Mouse (Mus musculus): ENCODE data around the gene Oaf.

The Oaf gene

GRCm38 (mm10) chr9:43242432-43242831 is 2.7 kb upstream of the Oaf start:
- DNase-seq, result no peak

- no peak for DNase-seq
These were observed 2.3 kb upstream of the Oaf start for GRCm38 (mm10) chr9:43241970-43242369.

- DNase-seq, result no peak
These were observed 1.6 kb upstream of the Oaf start for GRCm38 (mm10) chr9:43241291-43241690.

- DNase-seq, result no peak
These were observed 836 bp upstream of the Oaf start for GRCm38 (mm10) chr9:43240594-43240900.

- no peak for DNase-seq
These were observed 823 bp downstream of the Oaf start for GRCm38 (mm10) chr9:43238631-43239545.

GRCm38 (mm10) chr9:43238167-43238566 is 1.5 kb downstream of the Oaf start:
- no peak for DNase-seq

GRCm38 (mm10) chr9:43237111-43237775 is 2.5 kb downstream of the Oaf start:
- DNase-seq, result no peak

- no peak for DNase-seq
These were observed 3.1 kb downstream of the Oaf start for GRCm38 (mm10) chr9:43236576-43236975.

- no peak for DNase-seq
These were observed 3.6 kb downstream of the Oaf start for GRCm38 (mm10) chr9:43236106-43236505.

GRCm38 (mm10) chr9:43235336-43235735 is 4.4 kb downstream of the Oaf start:
- DNase-seq, result no peak

GRCm38 (mm10) chr9:43234496-43234895 is 5.2 kb downstream of the Oaf start:
- no peak for DNase-seq

GRCm38 (mm10) chr9:43233515-43233914 is 6.2 kb downstream of the Oaf start:
- DNase-seq, result no peak

GRCm38 (mm10) chr9:43233044-43233443 is 6.7 kb downstream of the Oaf start:
- no peak for DNase-seq

GRCm38 (mm10) chr9:43232286-43232685 is 7.4 kb downstream of the Oaf start:
- DNase-seq, result no peak

- no peak for DNase-seq
These were observed 7.9 kb downstream of the Oaf start for GRCm38 (mm10) chr9:43231805-43232204.

- no peak for DNase-seq
These were observed 8.8 kb downstream of the Oaf start for GRCm38 (mm10) chr9:43230886-43231285.

- no peak for DNase-seq
These were observed 9.7 kb downstream of the Oaf start for GRCm38 (mm10) chr9:43229962-43230361.

- DNase-seq, result no peak
These were observed 10.3 kb downstream of the Oaf start for GRCm38 (mm10) chr9:43229398-43229895.

GRCm38 (mm10) chr9:43228745-43229144 is 11.0 kb downstream of the Oaf start:
- DNase-seq, result no peak

- no peak for DNase-seq
These were observed 12.1 kb downstream of the Oaf start for GRCm38 (mm10) chr9:43227626-43228025.

- no peak for DNase-seq
These were observed 13.0 kb downstream of the Oaf start for GRCm38 (mm10) chr9:43226573-43227160.

GRCm38 (mm10) chr9:43225481-43225880 is 14.2 kb downstream of the Oaf start:
- no peak for DNase-seq

- no peak for DNase-seq
These were observed 14.8 kb downstream of the Oaf start for GRCm38 (mm10) chr9:43224771-43225355.

GRCm38 (mm10) chr9:43222429-43222715 is 17.3 kb downstream of the Oaf start:
- DNase-seq, result no peak
